Mouse (Mus musculus) cortical plate, adult 2 months (tissue): ENCODE data around the gene Acvrl1.

Experiments used
- CTCF ChIP-seq: fragments of 200-500 bp; IDR thresholded peaks from 2 replicates; pipeline ENCODE4 v1.5.1; 2011; ENCODE audit warnings: mild to moderate bottlenecking, control low read depth, low read length; ENCODE audit not compliant: insufficient read depth; ENCODE audit errors: extremely low read depth
- POLR2A ChIP-seq: fragments of 200-500 bp; IDR thresholded peaks from 2 replicates; pipeline ENCODE4 v1.6.1; 2011; ENCODE audit warnings: mild to moderate bottlenecking, low read length, control low read depth; ENCODE audit not compliant: insufficient read depth; ENCODE audit errors: extremely low read depth

GRCm38 (mm10) chr15:101095392-101095791, 32.9 kb upstream of the Acvrl1 start:
- TF ChIP-seq CTCF (no peak), POLR2A (no peak)
